Mouse (Mus musculus) adrenal gland, adult 18-20 months (tissue): ENCODE results near the gene Kcnab3. TPM values are rescaled to one million over a fixed set of nuclear protein-coding genes. Genes with fewer than 3 reads are reported as not detected.
A peak's percentile ranks its signal among the peaks of the same experiment; 100 is the strongest.
"Not testable (repeated sequence)": the region's sequence is repeated elsewhere in the genome, so short reads cannot be mapped to it uniquely, and the experiment has no call there.

Experiments used
- DNase-seq, 2 experiments: peaks; one replicate each; pipeline ENCODE4 v3.0.0; 2021 to 2022; ENCODE audit warnings: low spot score in 2 of 2
- long read RNA-seq, 2 experiments: library from polyadenylated mRNA; stranded (forward); transcript quantifications; one replicate each; pipeline ENCODE4 v2.0.0; 2021
- total RNA-seq, 2 experiments: library from RNA; stranded (reverse); gene quantifications; 1 replicate in 1 of 2; 2 replicates in 1 of 2; pipeline ENCODE4 v1.2.3; 2021

Kcnab3 gene
- total RNA-seq, result 1 to 10 TPM; 6.8 to 8.8 TPM
- long read RNA-seq, experiment 1, transcript Kcnab3-201 (14 exons, 2,538 nt), result major isoform, 7 of 11 reads
- long read RNA-seq, experiment 1, partial matches to known transcripts, result 4 of 11 reads
- long read RNA-seq, experiment 1, other reads (novel, unspliced or antisense), result 0 of 11 reads
- long read RNA-seq, experiment 2, partial matches to known transcripts, result 13 of 18 reads
- long read RNA-seq, experiment 2, other reads (novel, unspliced or antisense), result 1 of 18 reads

DNA sequence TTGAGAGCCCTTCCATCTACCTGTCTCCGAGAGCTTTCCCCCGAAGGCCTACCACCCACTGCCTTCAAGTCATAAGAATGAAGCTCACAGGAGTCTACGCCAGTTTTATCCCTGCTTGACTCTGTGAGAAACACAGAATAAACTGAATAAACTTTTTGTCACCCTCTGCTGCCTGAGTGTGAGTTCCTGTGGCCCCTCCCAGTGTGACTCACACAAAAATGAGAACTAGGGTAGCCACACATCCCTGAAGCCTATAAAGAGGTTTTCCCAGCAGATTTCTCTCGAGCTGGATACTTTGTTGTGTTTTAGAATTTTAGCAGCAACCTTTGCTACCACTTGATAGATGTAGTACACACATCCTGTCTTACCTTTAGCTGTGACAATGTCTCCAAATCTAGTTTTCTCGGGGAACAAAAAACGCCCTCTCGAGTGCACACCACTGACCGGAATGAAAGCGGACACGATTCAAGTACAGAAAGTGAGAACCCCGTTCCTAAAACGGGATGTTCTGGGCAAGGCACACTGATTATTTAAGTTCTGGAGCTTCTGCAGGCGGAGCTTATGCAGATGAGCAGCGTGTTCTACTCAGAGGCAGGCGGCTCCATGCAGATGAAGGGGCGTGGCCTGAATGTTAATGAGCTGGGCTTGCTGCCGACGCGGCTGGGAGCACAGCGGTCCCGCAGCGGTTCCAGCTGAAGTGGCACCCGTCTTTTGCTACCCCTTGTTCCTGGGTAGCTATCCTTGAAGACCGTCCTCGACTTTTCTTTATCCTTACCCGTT lies at the start of gene Kcnab3:
Gene Kcnab3, plus strand, starts transcription at position 631 of the 780 bp plus-strand sequence.
- peak; percentile 68 to 74 for DNase-seq

DNA sequence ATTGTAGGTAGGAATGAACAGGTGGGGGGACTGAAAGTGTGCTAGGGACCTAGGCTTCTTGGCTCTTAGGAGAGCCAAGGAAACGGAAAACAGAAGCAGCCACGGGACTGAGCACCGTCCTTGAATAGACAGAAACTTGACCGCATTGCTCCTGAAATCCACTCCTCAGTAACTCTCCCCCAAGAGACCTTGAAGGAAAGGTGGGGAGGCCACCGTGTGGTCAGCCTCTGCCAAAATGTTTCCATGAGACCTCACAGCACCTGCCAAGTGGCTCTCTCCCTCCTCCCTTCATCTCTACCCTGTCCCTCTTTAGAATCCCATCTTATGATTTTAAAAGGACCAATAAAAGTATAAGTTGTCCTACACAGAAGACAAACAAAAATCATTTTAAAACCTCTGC lies 48.8 kb upstream of the Kcnab3 start:
- DNase-seq, result no peak

GRCm38 (mm10) chr11:69291111-69291510 lies 34.9 kb upstream of the Kcnab3 start:
- no peak for DNase-seq

DNA sequence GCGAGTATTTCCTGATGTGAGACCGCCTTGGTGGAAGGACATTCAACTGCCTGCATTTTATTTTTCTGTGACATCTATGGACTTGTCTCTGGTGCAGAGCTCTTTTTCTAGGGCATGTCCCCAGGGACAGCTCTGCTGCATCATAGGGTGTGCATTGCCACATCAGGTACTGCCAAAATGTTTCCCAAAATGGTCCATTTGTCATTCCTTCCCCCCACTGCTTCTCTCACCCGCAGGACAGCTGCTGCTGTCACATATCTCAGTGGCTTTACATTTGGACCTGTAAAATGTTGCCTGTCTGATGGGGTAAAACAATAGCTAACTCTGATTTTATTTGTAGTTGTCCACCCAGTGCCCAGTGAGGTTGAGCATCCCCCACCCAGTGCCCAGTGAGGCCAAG lies 30.8 kb upstream of the Kcnab3 start:
- no peak for DNase-seq

- DNase-seq, result no peak
These were observed 28.3 kb upstream of the Kcnab3 start for GRCm38 (mm10) chr11:69297799-69298198.

DNA sequence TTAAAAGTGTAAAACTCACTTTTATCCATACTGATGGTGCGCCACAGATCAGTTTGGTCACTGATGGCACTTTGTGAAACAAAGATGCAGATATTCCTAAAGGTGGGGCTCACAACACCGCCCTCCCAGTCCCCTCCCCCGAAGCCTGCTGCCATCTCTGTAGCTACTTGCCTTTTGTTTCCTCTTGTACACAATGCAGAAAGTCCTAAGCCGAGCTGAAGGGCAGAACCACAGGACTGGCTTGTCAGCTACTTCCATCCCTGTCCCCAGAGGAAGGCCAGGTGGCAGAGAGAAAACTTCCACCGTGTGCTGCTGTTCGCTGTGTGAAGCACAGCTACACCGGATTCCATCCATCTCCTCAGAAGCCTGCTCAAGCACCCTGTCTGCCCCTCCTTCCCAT lies 27.8 kb upstream of the Kcnab3 start:
- DNase-seq, result no peak

GRCm38 (mm10) chr11:69302817-69303216 lies 23.2 kb upstream of the Kcnab3 start:
- no peak for DNase-seq

DNA sequence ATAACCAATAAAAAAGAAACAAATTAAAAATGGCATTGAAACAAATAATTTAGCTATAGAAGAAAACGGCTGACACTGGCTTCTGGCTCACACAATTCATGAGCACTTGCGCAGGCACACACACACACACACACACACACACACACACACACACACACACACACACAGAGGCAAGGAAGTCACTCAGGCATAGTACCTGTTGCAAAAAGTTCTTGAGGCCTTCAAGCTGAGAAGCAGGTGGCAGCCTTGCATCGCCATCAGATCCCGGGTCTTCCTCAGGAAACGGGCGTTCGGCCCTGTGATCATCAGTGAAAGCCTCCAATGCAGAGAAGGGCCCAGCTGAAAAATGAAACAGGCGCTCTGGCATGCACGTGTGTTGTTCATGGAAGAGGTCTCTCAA lies 20.8 kb upstream of the Kcnab3 start:
- DNase-seq, result no peak

- no peak for DNase-seq
These were observed 20.0 kb upstream of the Kcnab3 start for GRCm38 (mm10) chr11:69306039-69306438.

- DNase-seq, result no peak
These were observed 14.8 kb upstream of the Kcnab3 start for GRCm38 (mm10) chr11:69311266-69311665.

DNA sequence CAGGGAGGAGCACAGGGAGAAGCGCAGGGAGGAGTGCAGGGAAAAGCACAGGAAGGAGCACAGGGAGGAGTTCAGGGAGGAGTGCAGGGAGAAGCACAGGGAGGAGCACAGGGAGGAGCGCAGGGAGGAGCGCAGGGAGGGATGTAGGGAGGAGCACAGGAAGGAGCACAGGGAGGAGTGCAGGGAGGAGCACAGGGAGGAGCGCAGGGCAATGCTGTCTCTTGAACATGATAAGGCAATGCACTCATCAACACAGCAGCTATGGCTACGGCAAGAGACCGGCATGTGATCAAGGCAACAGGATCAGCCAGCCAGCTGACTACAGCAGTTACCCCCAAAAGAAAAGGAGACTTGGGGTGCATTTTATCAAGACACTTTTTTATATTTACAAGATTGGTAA lies 9.7 kb upstream of the Kcnab3 start:
- no peak for DNase-seq

GRCm38 (mm10) chr11:69318000-69318399 lies 8.1 kb upstream of the Kcnab3 start:
- DNase-seq, result not testable (repeated sequence)

- DNase-seq, result no peak
These were observed 4.5 kb upstream of the Kcnab3 start for GRCm38 (mm10) chr11:69321580-69321979.

GRCm38 (mm10) chr11:69322010-69322409 lies 4.0 kb upstream of the Kcnab3 start:
- no peak for DNase-seq

GRCm38 (mm10) chr11:69322693-69323471 lies 3.2 kb upstream of the Kcnab3 start:
- DNase-seq, result no peak

GRCm38 (mm10) chr11:69323667-69324111 lies 2.4 kb upstream of the Kcnab3 start, which contains the start of the genes Cntrob and Trappc1:
Gene Cntrob, minus strand, starts transcription at chr11:69323775.
Gene Trappc1, plus strand, starts transcription at chr11:69323980.
- peak; percentile 96 to 97 for DNase-seq

DNA sequence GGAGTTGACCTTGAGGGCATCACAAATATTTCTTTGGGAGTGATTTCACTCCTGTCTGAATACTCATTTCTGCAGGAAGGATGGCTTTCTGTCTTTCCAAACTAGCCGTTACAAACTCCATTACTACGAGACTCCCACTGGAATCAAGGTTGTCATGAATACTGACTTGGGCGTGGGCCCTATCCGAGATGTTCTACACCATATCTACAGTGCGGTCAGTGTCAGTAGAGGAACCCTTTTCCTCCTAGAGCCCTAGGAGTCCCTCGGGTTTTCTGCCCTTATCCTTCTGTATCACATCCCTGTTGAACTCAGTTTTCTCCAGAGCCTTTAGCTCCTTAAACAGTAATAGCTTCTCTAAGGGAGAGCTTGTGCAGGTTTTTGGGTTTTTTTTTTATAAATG lies 1.3 kb upstream of the Kcnab3 start:
- no peak for DNase-seq

- DNase-seq, result peak; percentile 26 to 51
These were observed 524 bp downstream of the Kcnab3 start for GRCm38 (mm10) chr11:69326408-69327156.

DNA sequence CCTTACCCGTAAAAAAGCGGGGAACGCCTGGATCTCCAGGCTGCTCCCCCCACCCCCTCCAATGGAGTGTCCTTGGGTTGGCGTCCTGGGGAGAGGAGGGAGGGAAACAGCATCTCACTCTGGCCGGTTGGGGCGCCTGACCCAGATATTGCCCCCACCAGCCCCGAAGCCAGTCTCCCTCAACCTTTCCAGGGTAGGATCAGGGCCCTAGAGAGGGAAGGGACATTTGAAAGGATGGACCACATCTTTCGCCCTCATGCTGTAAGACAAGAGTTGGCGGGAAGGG lies 1.0 kb downstream of the Kcnab3 start:
- peak in 1 of 2 experiments; percentile 26 for DNase-seq

DNA sequence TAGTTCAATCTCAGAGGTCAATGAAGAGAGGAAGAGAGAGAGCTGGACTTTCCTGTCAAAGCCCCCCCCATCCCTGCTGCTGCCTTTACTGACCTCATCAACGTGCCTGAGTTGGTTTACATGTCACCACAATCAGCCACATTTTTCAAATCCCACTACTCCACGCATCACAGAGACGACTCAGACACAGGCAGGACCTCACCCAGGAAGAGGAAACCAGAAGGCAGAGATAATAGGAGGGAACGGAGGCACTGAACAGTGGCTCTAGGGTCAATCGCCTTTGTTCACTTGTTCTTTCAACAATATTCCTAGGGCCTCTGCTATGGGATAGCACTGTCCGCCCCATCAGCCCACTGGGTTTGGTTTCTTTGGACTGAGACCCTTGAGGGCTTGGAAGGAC lies 1.6 kb downstream of the Kcnab3 start:
- DNase-seq, result no peak

- DNase-seq, result no peak
These were observed 2.5 kb downstream of the Kcnab3 start for GRCm38 (mm10) chr11:69328517-69328916.
